Mouse (Mus musculus) heart, postnatal 4 days (tissue): ENCODE measurements around the gene Tssk3. TPM values are rescaled to one million over a fixed set of nuclear protein-coding genes. Genes with fewer than 3 reads are reported as not detected.
"Not testable (repeated sequence)": the region's sequence is repeated elsewhere in the genome, so short reads cannot be mapped to it uniquely, and the experiment has no call there.

Source experiments
- DNase-seq: peaks from one replicate; pipeline ENCODE4 v3.0.0; 2021
- total RNA-seq, 2 experiments: library from RNA; stranded (reverse); gene quantifications; 2 replicates each; pipeline ENCODE4 v1.2.3; 2021

The Tssk3 gene
- total RNA-seq = not detected

DNA sequence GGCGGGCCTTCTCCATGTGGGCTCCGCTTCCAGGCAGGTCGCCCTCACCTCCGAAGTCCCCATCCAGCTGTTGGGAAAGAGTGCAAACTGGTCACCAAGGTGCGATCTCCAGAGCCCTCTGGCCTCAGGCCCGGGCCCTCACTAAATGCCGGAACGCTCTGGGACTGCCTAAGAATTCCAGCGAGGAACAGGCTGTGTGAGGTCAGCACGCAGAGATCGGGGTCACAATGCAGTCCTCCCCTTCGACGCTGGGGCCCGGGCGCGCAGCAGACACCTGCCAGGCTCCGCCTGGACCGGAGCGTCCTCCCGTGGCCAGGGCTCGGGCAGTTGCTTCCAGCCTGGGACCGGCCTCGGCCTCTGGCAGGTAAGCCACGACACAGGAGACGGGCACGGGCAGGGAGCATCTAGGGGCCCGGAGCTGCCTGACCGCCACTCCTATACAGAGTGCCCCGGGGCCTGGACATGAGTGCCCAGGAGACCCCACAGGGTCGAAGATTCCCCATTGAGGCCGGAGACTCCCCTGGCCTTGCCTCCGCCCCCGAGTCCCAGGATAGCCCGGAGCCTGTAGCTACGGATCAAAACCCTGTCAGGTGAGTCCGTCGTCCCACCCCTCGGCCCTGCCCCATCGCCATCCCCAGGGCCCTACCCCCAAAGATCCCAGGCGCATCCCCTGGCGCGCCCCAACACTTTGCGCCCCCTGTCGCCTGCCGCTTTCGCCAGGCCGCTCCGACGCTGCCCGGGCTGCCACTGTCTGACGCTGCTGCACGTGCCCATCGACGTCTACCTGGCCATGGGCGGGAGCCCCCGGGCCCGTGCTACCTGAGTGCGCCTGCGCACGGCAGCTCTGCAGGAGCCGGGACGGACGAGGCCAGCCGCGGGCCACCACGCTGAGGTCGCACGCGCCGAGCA is at the start of gene Tssk3, which contains the start of gene Fam229a:
TSS of gene Tssk3 (minus strand) at position 51 of the 909 bp plus-strand sequence.
TSS of gene Fam229a (plus strand) at position 219 of the 909 bp plus-strand sequence.
- no peak for DNase-seq

DNA sequence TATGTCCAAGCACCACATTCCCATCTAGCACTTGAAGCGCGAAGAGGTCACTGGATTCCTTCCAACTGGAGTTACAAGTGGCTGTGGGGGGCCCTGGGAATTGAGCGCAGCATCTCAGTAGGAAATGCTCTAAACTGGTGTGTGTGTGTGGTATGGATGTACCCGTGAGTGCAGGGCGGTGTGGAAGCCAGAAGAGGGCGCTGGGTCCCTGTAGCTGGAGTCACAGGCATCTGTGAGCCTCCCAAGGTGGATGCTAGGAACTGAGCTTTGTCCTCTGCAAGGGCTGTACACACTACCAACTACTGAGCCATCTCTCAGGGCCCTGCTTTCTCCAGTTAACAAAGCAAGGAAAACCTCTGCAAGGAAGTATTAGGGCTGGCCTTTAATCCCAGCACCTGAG is 49.2 kb upstream of the Tssk3 start:
- DNase-seq = peak; percentile 43

DNA sequence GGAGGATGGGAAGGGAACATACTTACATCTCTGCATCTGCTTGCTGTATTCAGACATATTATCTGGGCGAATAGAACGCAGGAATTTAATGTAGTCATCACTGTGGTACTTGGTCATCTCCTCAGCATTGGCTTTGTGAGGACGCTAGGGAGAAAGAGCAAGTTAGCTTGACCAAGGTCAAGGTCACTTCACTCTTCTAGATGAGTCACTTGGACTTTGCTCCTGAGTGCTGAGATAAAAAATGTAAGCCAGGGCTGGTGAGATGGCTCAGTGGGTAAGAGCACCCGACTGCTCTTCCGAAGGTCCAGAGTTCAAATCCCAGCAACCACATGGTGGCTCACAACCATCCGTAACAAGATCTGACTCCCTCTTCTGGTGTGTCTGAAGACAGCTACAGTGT is 38.1 kb upstream of the Tssk3 start:
- DNase-seq = not testable (repeated sequence)

DNA sequence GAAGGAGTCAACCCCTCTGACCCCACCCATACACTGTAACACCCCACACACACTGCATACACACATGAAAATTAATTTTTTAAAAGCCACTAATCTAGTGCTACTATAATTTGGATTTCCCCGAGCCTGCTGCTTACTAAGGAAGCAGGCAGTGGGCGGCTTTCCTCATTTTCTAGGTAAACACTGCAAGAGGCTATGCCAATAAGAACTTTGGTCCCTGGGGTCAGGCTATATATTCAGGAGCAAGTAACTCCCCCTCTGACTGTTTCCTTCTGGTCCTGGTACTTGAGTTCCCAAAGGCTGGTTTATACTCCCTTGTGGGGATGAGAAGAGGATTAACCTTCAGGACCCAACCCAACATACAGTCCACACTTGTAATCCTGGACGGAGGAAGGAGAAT is 35.1 kb upstream of the Tssk3 start:
- no peak for DNase-seq

DNA sequence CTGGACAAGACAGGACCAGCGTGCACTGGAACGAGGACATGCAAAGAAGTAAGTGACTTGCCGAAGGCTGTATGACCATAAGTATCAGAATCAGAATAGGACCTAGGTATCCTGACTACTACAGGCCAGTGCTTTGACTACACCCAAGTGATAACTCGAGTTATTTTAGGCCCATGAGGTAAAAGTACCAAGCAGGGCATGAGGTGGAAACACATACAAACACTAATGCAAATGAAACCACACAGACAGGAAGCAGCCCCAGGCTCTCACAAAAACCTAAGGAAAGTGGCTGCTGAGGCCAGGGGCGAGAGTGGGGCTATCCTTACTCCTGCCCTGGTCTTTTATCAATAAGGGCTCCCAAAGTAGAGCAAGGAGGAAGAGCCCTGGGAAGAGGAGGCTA is 34.5 kb upstream of the Tssk3 start:
- DNase-seq = no peak

DNA sequence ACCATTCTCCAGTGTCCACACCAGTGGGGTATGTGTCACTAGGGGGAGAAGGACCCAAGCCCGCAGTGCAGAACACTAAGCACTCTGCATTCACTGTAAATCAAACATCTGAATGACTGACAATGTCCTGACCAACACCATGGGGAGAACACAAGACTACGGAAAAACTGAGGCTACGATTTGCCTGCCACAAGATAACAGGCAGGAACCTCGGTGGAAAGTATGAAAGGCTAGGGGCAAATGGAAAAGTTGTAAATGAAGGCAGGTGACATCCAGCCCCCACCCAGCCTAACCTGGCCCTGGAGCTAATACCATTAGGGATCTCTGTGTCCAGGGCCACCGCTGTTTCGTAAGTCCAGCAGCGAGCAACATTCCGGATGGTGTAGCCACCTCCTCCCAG is 27.7 kb upstream of the Tssk3 start:
- no peak for DNase-seq

DNA sequence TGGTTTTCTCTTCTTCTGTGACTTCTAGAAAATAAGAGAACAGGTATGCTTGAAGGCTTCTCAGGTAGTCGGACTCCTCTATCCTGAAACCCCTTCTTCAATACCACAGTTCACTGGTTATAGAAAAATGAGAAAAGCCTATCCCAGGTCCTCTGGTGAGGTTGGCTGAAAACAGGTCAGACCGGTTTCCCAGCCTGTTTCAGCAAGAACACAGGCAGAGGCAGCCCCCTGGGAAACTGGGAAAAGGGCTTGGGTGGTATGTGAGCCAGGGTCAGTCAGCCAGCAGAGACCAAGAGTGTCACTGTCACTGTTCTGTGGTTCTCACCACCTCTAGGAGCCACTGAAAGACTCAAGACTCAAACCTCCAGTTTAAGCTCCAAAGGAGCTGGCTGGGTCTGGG is 26.1 kb upstream of the Tssk3 start:
- no peak for DNase-seq

DNA sequence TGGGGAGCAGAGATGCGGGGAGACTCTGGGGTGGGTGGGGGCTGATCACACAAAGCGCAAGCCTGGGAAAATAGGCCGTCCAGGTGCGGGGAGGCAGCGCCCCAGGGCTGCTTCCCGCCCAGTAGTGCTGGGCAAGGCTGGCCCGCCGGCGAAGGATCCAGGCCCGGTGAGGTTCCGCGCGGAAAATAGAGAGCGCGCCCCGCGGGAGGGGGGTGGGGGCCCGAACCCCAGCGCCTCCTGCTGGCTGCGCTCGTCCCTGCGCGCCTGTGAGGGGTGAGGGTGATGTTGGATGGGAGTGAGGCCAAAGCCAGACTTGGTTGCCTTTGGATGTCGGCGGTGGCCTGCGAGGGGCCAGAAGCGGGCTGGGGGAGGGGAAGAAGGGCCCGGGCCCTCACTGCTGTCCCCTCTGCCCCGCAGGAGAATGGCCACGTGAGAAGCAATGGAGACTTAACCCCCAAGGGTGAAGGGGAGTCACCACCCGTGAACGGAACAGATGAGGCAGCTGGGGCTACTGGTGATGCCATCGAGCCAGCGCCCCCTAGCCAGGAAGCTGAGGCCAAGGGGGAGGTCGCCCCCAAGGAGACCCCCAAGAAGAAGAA is 23.6 kb upstream of the Tssk3 start:
- DNase-seq = peak; percentile 86

DNA sequence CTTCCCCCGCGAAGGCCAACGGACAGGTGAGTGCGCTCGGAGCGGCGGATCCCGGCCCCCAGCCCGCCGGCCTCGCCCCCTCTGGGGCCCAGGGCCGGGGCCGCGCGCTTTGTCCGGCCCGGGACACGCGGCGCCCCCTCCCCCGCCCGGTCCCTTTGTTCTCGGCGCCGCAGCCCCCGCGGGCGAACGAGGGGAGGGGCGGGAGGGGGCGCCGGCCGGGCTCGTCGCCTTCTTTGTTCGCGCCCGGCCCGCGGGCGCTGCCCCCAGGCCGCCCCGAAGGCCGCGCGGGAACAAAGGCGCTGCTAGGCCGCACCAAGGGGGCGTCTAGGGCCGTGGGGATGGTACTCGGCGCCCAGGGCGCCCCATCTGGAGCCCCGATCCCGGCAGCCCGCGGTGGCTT is 23.1 kb upstream of the Tssk3 start:
- no peak for DNase-seq

DNA sequence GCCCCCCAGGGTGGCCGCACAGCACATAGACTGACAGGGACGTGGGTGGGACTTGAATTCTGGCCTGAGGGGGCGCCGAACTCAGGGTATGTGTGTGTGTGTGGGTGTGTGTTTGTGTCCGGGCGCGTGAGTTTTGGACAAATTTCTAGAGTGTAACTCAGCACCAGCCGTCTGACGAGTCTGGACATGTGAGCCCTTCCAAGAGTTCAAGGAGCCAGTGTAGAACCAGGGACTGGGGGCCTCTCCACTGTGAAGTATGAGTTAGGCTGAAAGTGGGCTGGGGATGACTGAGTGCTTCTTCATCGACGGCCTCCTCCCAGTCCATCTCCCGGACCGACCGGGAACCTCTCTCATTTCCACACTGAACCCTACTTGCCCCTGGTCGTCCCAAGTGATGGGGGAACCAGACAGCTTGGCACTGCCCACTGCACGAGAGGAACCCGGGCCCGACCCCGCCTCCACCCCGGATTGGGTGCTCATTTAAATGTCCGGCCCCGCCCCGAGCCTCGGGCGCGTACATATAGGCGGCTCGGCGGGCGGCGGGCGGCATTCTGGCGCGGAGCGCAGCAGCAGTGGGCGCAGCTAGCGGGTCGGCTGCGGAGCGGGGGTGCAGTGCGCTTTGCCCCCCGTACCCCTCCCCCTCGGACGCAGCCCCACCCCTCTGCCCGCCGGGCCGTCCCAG is 22.4 kb upstream of the Tssk3 start, which contains the start of gene Marcksl1:
TSS of gene Marcksl1 (plus strand) at position 496 of the 682 bp plus-strand sequence.
- DNase-seq = peak; percentile 93

DNA sequence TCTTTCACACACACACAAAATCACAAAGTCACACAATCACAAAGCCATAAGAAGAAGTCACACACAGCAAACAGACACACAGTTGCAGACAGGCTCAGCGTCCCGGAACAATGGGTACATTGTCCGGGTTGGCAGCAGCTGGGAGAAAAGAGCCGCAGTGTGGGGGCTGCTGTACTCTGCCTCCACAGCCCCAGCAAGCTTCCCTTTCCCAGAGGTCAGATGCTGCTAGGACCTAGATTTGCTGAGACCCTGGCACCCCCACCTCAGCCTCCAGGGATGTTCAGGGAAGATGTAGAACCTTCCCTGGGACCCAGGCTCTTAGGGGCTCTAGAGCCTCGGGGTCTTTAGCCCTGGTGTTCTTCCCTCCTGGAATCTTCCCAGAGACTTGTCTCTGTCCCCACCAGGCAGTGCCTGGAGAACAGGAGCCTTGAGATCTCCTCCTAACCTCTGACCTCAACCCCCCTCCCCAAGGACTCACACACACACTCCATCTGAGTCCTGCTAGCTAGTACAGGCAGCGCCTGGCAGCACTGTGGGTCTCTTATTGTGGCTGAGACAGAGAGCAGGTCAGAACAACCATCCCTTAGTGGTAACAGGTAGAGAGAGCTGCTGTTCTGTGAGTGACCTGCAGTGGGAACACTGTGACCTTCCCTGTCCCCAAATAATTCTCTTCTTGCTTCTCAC is 20.7 kb upstream of the Tssk3 start:
- DNase-seq = no peak

DNA sequence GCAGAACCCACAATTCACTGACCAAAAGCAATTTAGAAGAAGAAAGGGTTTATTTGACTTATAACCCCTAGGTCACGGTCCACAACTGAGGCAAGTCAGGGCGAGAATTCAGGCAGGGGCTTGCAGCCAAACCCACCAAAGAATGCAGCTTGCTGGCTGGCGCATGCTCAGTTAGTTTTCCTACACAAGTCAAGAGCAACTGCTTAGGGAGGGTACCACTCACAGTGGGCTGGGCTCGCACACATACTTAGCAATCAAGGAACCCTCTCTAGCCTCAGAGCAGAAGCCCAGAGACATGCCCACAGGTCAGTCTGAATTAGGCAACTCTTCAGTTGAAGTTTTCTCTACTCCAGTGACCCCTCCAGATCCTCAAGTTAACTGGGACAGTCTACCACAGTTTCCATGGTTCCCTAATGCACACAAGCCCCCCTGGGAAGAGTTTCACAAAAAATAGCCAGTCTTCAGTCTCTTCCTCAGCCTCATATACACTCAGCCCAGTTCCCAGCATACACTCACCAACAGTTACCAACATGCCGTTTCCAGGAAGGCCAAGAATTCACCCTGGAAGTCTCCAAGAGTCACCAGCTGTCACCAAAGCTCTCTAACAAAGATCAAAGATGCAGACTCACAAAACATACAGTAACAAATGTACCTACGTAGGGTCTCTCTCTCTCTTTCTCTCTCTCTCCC is 20.0 kb upstream of the Tssk3 start:
- DNase-seq = no peak

DNA sequence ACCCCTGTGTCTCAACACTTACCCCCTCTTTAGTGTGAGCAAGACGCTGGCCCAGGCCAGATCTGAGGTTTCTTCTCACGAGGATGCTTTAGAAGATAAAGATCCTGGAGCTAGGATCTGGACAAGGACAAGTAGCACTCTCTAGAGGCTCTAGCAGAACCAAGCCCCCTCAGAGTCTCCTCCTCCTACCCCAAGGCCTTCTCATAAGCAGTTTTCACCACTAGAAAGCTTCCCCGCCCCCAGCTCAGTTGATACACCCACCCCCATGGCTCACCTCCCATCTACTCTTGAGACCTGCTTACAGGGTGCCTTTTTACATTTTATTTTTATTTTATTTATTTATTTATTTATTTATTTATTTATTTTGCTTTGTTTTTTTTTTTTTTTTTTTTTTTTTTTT is 18.8 kb upstream of the Tssk3 start:
- DNase-seq = no peak

DNA sequence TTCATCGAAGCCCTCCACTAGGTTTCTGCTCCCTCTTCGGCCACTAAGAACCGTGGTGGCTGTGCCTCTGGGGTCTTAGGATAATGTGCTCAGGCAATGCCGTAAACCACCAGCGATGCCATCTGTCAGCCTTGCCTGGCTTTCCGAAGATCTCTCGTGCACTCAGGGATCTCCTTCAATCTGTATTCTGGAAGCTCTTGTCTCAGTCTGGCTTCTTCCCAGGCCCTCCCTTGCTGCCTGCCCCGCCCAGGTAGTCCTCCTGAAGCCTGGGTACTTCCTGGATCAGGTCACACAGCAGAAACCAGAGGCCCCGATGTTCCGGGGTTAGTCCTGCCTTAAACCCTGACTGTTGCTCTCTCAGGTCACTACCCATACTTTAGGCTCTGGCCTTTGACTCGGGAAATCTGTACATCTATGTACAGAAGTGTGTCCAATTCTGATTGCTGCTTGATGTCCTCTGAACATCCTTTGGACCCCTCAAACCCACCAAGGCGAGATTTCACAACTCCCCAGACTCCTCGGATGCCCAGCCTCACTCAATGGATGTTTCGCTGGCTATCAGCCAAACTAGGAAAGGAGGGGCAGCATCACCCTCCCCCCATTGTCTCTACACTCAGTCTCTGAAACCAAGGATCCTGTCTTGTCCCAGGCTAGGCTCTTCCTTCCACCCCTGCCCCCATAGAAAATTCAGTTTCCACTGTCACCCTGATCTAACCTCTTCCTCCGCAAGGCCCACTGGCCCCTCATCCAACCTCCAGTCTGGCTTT is 18.2 kb upstream of the Tssk3 start:
- no peak for DNase-seq

DNA sequence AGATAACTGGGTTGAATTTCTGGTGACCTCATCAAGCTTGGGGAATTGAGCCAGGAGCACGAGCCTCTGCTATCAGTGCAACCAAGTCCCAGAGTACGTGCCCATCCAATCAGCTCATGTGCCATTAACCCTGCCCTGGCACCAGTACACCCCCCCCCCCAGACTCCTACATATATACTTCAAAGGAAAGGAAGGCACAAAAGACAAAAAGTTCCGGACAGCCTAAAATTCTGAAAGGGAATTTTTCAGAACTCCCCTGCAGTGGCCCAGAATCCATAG is 17.4 kb upstream of the Tssk3 start:
- peak; percentile 53 for DNase-seq

DNA sequence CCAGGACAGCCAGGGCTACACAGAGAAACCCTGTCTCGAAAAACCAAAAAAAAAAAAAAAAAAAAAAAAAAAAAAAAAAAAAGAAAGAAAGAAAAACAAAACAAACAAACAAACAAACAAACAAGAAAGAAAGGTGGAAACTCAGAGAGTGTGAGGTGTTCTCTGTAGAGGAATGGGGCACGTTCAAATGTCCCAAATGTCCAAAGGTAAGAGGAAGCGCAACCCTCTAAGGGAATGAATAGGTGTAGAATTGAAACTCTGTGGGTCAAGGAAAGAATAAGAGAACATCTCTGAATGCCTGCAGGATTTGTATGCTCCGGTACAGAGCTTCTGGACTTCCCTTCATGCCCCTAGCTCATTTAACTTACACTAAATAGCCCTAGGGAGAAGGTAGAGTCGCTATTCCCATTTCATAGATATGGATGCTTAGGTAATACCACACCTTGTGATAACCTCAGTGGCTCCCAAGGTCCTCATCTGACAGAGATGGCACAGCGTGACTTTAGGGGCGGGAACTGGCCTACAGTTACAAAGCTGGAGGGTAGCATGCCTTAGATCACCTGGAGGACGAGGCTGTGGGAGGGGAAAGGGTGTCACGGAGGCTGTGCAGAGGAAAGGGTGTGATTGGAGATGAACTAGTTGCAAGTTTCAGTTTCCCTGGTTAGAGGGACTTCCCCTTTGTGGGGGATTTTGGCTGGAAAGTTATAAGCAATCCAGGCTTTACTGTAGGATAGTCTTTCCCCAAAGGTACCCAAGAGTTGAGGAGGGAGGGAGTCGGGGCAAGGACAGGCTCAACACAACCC is 16.8 kb upstream of the Tssk3 start:
- DNase-seq = no peak

DNA sequence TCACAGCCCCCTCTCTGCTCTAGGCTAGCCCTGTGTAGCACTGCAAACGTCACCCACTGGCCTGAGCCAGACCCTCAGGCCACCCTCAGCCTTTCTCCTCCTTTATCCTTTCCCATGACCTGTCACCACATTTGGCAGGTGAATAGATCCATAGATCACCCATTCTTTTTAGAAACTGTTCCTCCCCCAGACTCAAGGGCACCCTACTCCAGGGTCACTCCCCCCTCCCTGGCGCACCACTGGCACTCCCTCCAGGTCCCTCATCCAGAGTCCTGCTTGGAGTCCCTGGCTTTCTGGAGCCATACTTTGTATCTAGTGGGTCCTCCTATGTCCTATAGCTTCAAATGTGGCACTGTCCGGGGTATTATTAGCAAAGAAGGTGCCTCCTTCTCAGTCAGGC is 14.7 kb upstream of the Tssk3 start:
- DNase-seq = no peak

DNA sequence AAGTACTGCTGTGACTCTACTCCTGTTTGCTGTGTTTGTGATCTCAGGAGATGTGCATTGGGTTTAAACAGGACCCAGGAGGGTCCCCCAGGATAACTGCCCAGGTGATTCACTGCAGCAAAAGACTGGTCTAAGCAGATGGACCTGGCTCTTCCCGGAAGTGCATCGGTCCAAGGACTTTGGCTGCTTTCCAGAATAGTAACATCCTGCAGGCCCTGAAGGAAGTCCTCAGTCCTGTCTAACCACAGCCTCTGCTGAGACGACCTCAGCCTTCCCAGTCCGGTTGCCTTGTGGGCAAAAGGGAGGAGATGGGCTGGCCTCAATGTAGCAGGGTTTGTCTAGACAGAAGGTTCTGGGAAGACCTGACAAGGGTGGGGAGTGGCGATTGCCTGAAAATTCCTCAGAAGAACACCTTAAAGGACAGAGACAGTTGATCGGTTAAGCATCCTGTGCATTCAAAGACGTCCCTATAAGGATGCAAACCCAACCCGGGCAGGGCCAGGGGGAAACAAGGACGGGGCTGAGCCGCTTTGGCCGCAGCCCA is 12.2 kb upstream of the Tssk3 start:
- DNase-seq = no peak

DNA sequence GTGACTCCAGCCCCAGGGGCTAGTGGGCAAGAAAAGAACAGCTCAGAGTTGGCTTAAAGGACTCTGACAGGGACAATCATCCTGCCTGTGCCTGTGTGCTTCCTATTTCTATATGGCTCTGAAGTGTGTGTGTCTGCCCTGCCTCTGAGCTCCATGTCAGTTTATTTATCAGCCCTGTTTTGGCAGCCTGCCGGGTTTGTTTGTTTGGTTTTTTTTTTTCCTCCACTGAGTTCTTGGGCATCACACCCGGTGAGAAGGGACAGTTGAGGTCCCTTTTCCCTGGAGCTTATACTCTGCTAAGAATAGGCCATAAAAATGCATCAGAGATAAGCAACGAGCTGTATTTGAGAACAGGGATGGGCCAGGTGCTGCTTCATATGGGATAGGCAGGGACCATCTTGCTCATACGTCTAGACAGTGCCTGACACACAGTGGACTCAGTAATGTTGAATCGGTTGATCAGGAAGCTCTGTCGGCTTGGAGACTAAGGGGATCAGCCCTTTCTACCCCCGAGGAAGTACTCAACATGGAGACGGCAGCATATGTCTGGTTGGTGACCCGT is 11.6 kb upstream of the Tssk3 start:
- no peak for DNase-seq
